In genomic region chr1:72173402-72174051, GRCm38 (mm10) we compare ENCODE assay signal across 20 mouse cellular contexts. TPM values are rescaled to one million over a fixed set of nuclear protein-coding genes. Genes with fewer than 3 reads are reported as not detected.
DNase-seq lines count a peak whose midpoint lies in the region; ATAC-seq and TF ChIP-seq lines count a peak whose summit lies in the region.
"Had no signal": no experiment of that assay in that cellular context is flagged by ENCODE, and none has a peak within 500 bp of the region (broad histone marks: within the 10 kb centered on the region; RNA-seq: fewer than 3 reads in every experiment).

No protein-coding gene starts in this region.

- DNase-seq in hindbrain, embryonic 11.5 days (ENCODE audit: low spot score): no peak
- peak; percentile 63 for DNase-seq in ZHBTc4 (ENCODE audit: low read depth, low spot score)
- DNase-seq in liver, embryonic 13.5 days: no peak
- DNase-seq in stomach, postnatal 0 days (ENCODE audit: low spot score): no peak
- DNase-seq in layer of hippocampus, adult 8-10 months (ENCODE audit: low spot score in 2 of 2): no peak
- no peak for DNase-seq in urinary bladder, adult 2 months (ENCODE audit: low spot score)
- DNase-seq in kidney, postnatal 25 days: no peak
- DNase-seq: cerebellum, postnatal 14 days; gastrocnemius, adult 2 months; left cerebral cortex, postnatal 4 days; lung, embryonic 14.5 days; right cerebral cortex, postnatal 14 days; thymus, postnatal 25 days had no signal

- H3K9ac ChIP-seq in hindbrain, embryonic 11.5 days (ENCODE audit: low read depth, low read length): no peak overlapping the region
- H3K9ac ChIP-seq in hindbrain, embryonic 12.5 days: no peak overlapping the region
- H3K9ac ChIP-seq in liver, embryonic 13.5 days: no peak overlapping the region
- no peak overlapping the region for H3K9ac ChIP-seq in stomach, postnatal 0 days (ENCODE audit: low read length)
- H3K9ac ChIP-seq: lung, embryonic 14.5 days had no signal

- no peak overlapping the region for H3K4me3 ChIP-seq in hindbrain, embryonic 11.5 days (ENCODE audit: low read depth, low read length)
- no peak overlapping the region for H3K4me3 ChIP-seq in hindbrain, embryonic 12.5 days
- no peak overlapping the region for H3K4me3 ChIP-seq in liver, embryonic 13.5 days (replicated peaks)
- no peak overlapping the region for H3K4me3 ChIP-seq in stomach, postnatal 0 days (ENCODE audit: low read depth, low read length)
- H3K4me3 ChIP-seq: erythroblast, embryonic 14.5 days; gastrocnemius, adult 2 months had no signal

- H3K4me2 ChIP-seq in hindbrain, embryonic 11.5 days (replicated peaks; ENCODE audit: low read depth, low read length): no peak overlapping the region
- no peak overlapping the region for H3K4me2 ChIP-seq in hindbrain, embryonic 12.5 days (replicated peaks)
- H3K4me2 ChIP-seq in liver, embryonic 13.5 days: no peak overlapping the region
- no peak overlapping the region for H3K4me2 ChIP-seq in stomach, postnatal 0 days (replicated peaks; ENCODE audit: low read depth)
- H3K4me2 ChIP-seq: lung, embryonic 14.5 days had no signal

- 66% methylated on average over 8 of the region's 8 CpGs for WGBS in hindbrain, embryonic 11.5 days
- WGBS in hindbrain, embryonic 12.5 days: 83% methylated on average over 8 of the region's 8 CpGs
- WGBS in liver, embryonic 13.5 days (ENCODE audit: insufficient replicate concordance): 48% methylated on average over 8 of the region's 8 CpGs
- 47% methylated on average over 8 of the region's 8 CpGs for WGBS in stomach, postnatal 0 days

- peak; percentile 37; the same call in 1 of the 2 replicates for ATAC-seq in hindbrain, embryonic 11.5 days (ENCODE audit: low FRiP score)
- no peak for ATAC-seq in hindbrain, embryonic 12.5 days (ENCODE audit: low FRiP score)
- peak; percentile 72 for ATAC-seq in liver, embryonic 13.5 days (ENCODE audit: low read depth)
- peak; percentile 63 for ATAC-seq in stomach, postnatal 0 days (ENCODE audit: low FRiP score, low TSS enrichment)
- ATAC-seq: activated CD4-positive, CD25-positive, alpha-beta regulatory T cell, adult 4 months; forebrain, embryonic 16.5 days; midbrain, embryonic 16.5 days had no signal

- H3K27ac ChIP-seq in hindbrain, embryonic 11.5 days (ENCODE audit: low read depth, low read length): no peak overlapping the region
- no peak overlapping the region for H3K27ac ChIP-seq in hindbrain, embryonic 12.5 days
- no peak overlapping the region for H3K27ac ChIP-seq in liver, embryonic 13.5 days
- H3K27ac ChIP-seq in stomach, postnatal 0 days (replicated peaks): peak overlapping the region; percentile 13; the same call in 1 of the 2 replicates
- H3K27ac ChIP-seq: gastrocnemius, adult 2 months; kidney, postnatal 0 days had no signal

- H3K4me1 ChIP-seq in hindbrain, embryonic 11.5 days (replicated peaks; ENCODE audit: control insufficient read depth, insufficient read depth, low read length): no peaks in the 10 kb centered on the region
- H3K4me1 ChIP-seq in hindbrain, embryonic 12.5 days: peaks cover 8% of the 10 kb centered on the region
- peaks cover 22% of the 10 kb centered on the region for H3K4me1 ChIP-seq in liver, embryonic 13.5 days (replicated peaks)
- H3K4me1 ChIP-seq in stomach, postnatal 0 days (replicated peaks; ENCODE audit: control insufficient read depth, insufficient read depth): no peaks in the 10 kb centered on the region

- no peak for TF ChIP-seq EP300 in stomach, postnatal 0 days (optimal IDR thresholded peaks at IDR 0.05)

- no peaks in the 10 kb centered on the region for H3K36me3 ChIP-seq in hindbrain, embryonic 11.5 days (ENCODE audit: control insufficient read depth, insufficient read depth, low read length)
- H3K36me3 ChIP-seq in hindbrain, embryonic 12.5 days: no peaks in the 10 kb centered on the region
- H3K36me3 ChIP-seq in liver, embryonic 13.5 days: no peaks in the 10 kb centered on the region; the same call in 1 of the 2 replicates
- no peaks in the 10 kb centered on the region for H3K36me3 ChIP-seq in stomach, postnatal 0 days (ENCODE audit: control insufficient read depth, insufficient read depth, low read length)

- H3K9me3 ChIP-seq in hindbrain, embryonic 11.5 days (ENCODE audit: control insufficient read depth, low read length): no peaks in the 10 kb centered on the region
- no peaks in the 10 kb centered on the region for H3K9me3 ChIP-seq in hindbrain, embryonic 12.5 days (replicated peaks)
- H3K9me3 ChIP-seq in liver, embryonic 13.5 days (replicated peaks): no peaks in the 10 kb centered on the region
- no peaks in the 10 kb centered on the region for H3K9me3 ChIP-seq in stomach, postnatal 0 days (ENCODE audit: control insufficient read depth, low read length)

- H3K27me3 ChIP-seq in hindbrain, embryonic 11.5 days (ENCODE audit: control insufficient read depth, insufficient read depth, low read length): no peaks in the 10 kb centered on the region
- H3K27me3 ChIP-seq in hindbrain, embryonic 12.5 days: no peaks in the 10 kb centered on the region
- no peaks in the 10 kb centered on the region for H3K27me3 ChIP-seq in liver, embryonic 13.5 days
- H3K27me3 ChIP-seq in stomach, postnatal 0 days (ENCODE audit: control insufficient read depth, insufficient read depth, low read length): no peaks in the 10 kb centered on the region

- TF ChIP-seq CTCF in stomach, postnatal 0 days (IDR thresholded peaks at IDR 0.05; ENCODE audit: low read depth): no peak

RNA-seq across cellular contexts. Expression of gene Mreg, which starts 38.6 kb away (rescaled TPM):
- polyA plus RNA-seq in hindbrain, embryonic 11.5 days (2014; fragmentation: Nextera tagmentation; extraction: Ambion mirVana): 15.6 and 24.1 TPM in 2 replicates
- 11.9 and 12.9 TPM in 2 replicates for polyA plus RNA-seq in hindbrain, embryonic 12.5 days (2016; fragmentation: Nextera tagmentation; extraction: Ambion mirVana)
- 5.1 and 7.8 TPM in 2 replicates for polyA plus RNA-seq in liver, embryonic 13.5 days (2015; fragmentation: Nextera tagmentation; extraction: Ambion mirVana)
- 34.6 and 37.7 TPM in 2 replicates for polyA plus RNA-seq in stomach, postnatal 0 days (2015; fragmentation: Nextera tagmentation; extraction: Ambion mirVana)
- total RNA-seq in layer of hippocampus, adult 8-10 months (2022): 1 to 10 TPM; 4.2 to 7.6 (median 5.8) TPM
- polyA plus RNA-seq in urinary bladder, adult 2 months (2012; rRNA removed): 23.3 and 30.0 TPM in 2 replicates
- total RNA-seq: MEL had no signal
